Mouse (Mus musculus): ENCODE measurements around the gene Serpina3c.

Gene Serpina3c

GRCm38 (mm10) chr12:104153656-104154055 lies at the start of gene Serpina3c:
Serpina3c (minus strand) TSS chr12:104153870.
- DNase-seq (ENCODE audit: low read depth, low spot score) = no peak

GRCm38 (mm10) chr12:104190852-104191251 lies 37.2 kb upstream of the Serpina3c start:
- peak; percentile 66 for DNase-seq (ENCODE audit: low read depth, low spot score)

GRCm38 (mm10) chr12:104189246-104189645 lies 35.6 kb upstream of the Serpina3c start:
- DNase-seq (ENCODE audit: low read depth, low spot score) = no peak

- DNase-seq (ENCODE audit: low read depth, low spot score) = peak; percentile 95
Observed at GRCm38 (mm10) chr12:104186041-104186581, 32.4 kb upstream of the Serpina3c start.

- DNase-seq (ENCODE audit: low read depth, low spot score) = peak; percentile 51
Observed at GRCm38 (mm10) chr12:104185046-104185445, 31.4 kb upstream of the Serpina3c start.

- peak; percentile 27 for DNase-seq (ENCODE audit: low read depth, low spot score)
Observed at GRCm38 (mm10) chr12:104178987-104179386, 25.3 kb upstream of the Serpina3c start.

- DNase-seq (ENCODE audit: low read depth, low spot score) = peak; percentile 32
Observed at GRCm38 (mm10) chr12:104178577-104178976, 24.9 kb upstream of the Serpina3c start.

GRCm38 (mm10) chr12:104175636-104176035 lies 22.0 kb upstream of the Serpina3c start:
- DNase-seq (ENCODE audit: low read depth, low spot score) = no peak

- peak; percentile 82 for DNase-seq (ENCODE audit: low read depth, low spot score)
Observed at GRCm38 (mm10) chr12:104174747-104175146, 21.1 kb upstream of the Serpina3c start.

GRCm38 (mm10) chr12:104153041-104153645 lies 527 bp downstream of the Serpina3c start:
- no peak for DNase-seq (ENCODE audit: low read depth, low spot score)

- DNase-seq (ENCODE audit: low read depth, low spot score) = no peak
Observed at GRCm38 (mm10) chr12:104151989-104152388, 1.7 kb downstream of the Serpina3c start.

GRCm38 (mm10) chr12:104145571-104145970 lies 8.1 kb downstream of the Serpina3c start:
- no peak for DNase-seq (ENCODE audit: low read depth, low spot score)

GRCm38 (mm10) chr12:104143286-104143685 lies 10.4 kb downstream of the Serpina3c start:
- DNase-seq (ENCODE audit: low read depth, low spot score) = no peak

GRCm38 (mm10) chr12:104142427-104142826 lies 11.2 kb downstream of the Serpina3c start:
- no peak for DNase-seq (ENCODE audit: low read depth, low spot score)

GRCm38 (mm10) chr12:104141506-104141905 lies 12.2 kb downstream of the Serpina3c start:
- DNase-seq (ENCODE audit: low read depth, low spot score) = peak; percentile 26

GRCm38 (mm10) chr12:104140543-104141103 lies 13.0 kb downstream of the Serpina3c start:
- DNase-seq (ENCODE audit: low read depth, low spot score) = no peak

- no peak for DNase-seq (ENCODE audit: low read depth, low spot score)
Observed at GRCm38 (mm10) chr12:104138216-104138615, 15.5 kb downstream of the Serpina3c start.

- DNase-seq (ENCODE audit: low read depth, low spot score) = peak; percentile 72
Observed at GRCm38 (mm10) chr12:104131041-104131440, 22.6 kb downstream of the Serpina3c start.

- no peak for DNase-seq (ENCODE audit: low read depth, low spot score)
Observed at GRCm38 (mm10) chr12:104127696-104128095, 26.0 kb downstream of the Serpina3c start, which contains the start of gene Serpina3b. Serpina3b (plus strand) TSS chr12:104127996.

- peak; percentile 57 for DNase-seq (ENCODE audit: low read depth, low spot score)
Observed at GRCm38 (mm10) chr12:104125021-104125560, 28.6 kb downstream of the Serpina3c start.

- peak; percentile 84 for DNase-seq (ENCODE audit: low read depth, low spot score)
Observed at GRCm38 (mm10) chr12:104123996-104124395, 29.7 kb downstream of the Serpina3c start.

GRCm38 (mm10) chr12:104123097-104123496 lies 30.6 kb downstream of the Serpina3c start:
- no peak for DNase-seq (ENCODE audit: low read depth, low spot score)

Data from 3T3-L1 (cell line).